Comparison of ENCODE assay signal across 8 mouse cellular contexts in genomic region chr9:122117692-122118529, GRCm38 (mm10). TPM values are rescaled to one million over a fixed set of nuclear protein-coding genes. Genes with fewer than 3 reads are reported as not detected.
DNase-seq lines count a peak whose midpoint lies in the region; ATAC-seq and TF ChIP-seq lines count a peak whose summit lies in the region.

No protein-coding gene starts in this region.

- peak; percentile 35 for DNase-seq in embryo, embryonic 10 days (ENCODE audit: low spot score)
- DNase-seq in embryo, embryonic 11 days = no peak
- peak; percentile 48 for DNase-seq in Muller cell, postnatal 12 days (ENCODE audit: inconsistent ontology term)
- DNase-seq in embryonic facial prominence, embryonic 10.5 days (ENCODE audit: low spot score) = no peak
- DNase-seq in heart, postnatal 10 days = peak; percentile 58 to 62
- DNase-seq in layer of hippocampus, postnatal 36 days = peak; percentile 19 to 36
- DNase-seq in stomach, postnatal 0 days (ENCODE audit: low spot score) = no peak

- H3K4me3 ChIP-seq in embryonic facial prominence, embryonic 10.5 days = peak overlapping the region; percentile 91
- peak overlapping the region; percentile 83 for H3K4me3 ChIP-seq in midbrain, embryonic 15.5 days
- peak overlapping the region; percentile 83 for H3K4me3 ChIP-seq in stomach, postnatal 0 days (ENCODE audit: low read depth, low read length)

- peak overlapping the region; percentile 93 for H3K27ac ChIP-seq in embryonic facial prominence, embryonic 10.5 days (replicated peaks)
- peak overlapping the region; percentile 91 for H3K27ac ChIP-seq in midbrain, embryonic 15.5 days
- H3K27ac ChIP-seq in stomach, postnatal 0 days (replicated peaks) = peak overlapping the region; percentile 97

- no peak for TF ChIP-seq EP300 in stomach, postnatal 0 days (optimal IDR thresholded peaks at IDR 0.05)

- peak overlapping the region; percentile 54 for H3K4me2 ChIP-seq in midbrain, embryonic 15.5 days
- peak overlapping the region; percentile 62 for H3K4me2 ChIP-seq in stomach, postnatal 0 days (replicated peaks; ENCODE audit: low read depth)

- ATAC-seq in midbrain, embryonic 15.5 days (replicated peaks) = peak; percentile 18; the same call in 1 of the 2 replicates
- no peak; the same call in 1 of the 2 replicates for ATAC-seq in stomach, postnatal 0 days (ENCODE audit: low FRiP score, low TSS enrichment)

- no peaks in the 10 kb centered on the region for H3K27me3 ChIP-seq in embryonic facial prominence, embryonic 10.5 days (replicated peaks; ENCODE audit: low read depth, poor library complexity, severe bottlenecking)
- no peaks in the 10 kb centered on the region for H3K27me3 ChIP-seq in midbrain, embryonic 15.5 days (replicated peaks)
- no peaks in the 10 kb centered on the region for H3K27me3 ChIP-seq in stomach, postnatal 0 days (ENCODE audit: control insufficient read depth, insufficient read depth, low read length)

- H3K36me3 ChIP-seq in embryonic facial prominence, embryonic 10.5 days (replicated peaks) = 0 out of 2 replicates have a peak, but pooled peaks cover 8% of the 10 kb centered on the region
- H3K36me3 ChIP-seq in midbrain, embryonic 15.5 days (replicated peaks) = no peaks in the 10 kb centered on the region
- no peaks in the 10 kb centered on the region for H3K36me3 ChIP-seq in stomach, postnatal 0 days (ENCODE audit: control insufficient read depth, insufficient read depth, low read length)

- H3K4me1 ChIP-seq in embryonic facial prominence, embryonic 10.5 days = peaks cover 14% of the 10 kb centered on the region
- peaks cover 22% of the 10 kb centered on the region for H3K4me1 ChIP-seq in midbrain, embryonic 15.5 days
- H3K4me1 ChIP-seq in stomach, postnatal 0 days (replicated peaks; ENCODE audit: control insufficient read depth, insufficient read depth) = no peaks in the 10 kb centered on the region

- no peaks in the 10 kb centered on the region for H3K9me3 ChIP-seq in embryonic facial prominence, embryonic 10.5 days
- H3K9me3 ChIP-seq in midbrain, embryonic 15.5 days = no peaks in the 10 kb centered on the region
- H3K9me3 ChIP-seq in stomach, postnatal 0 days (ENCODE audit: control insufficient read depth, low read length) = no peaks in the 10 kb centered on the region

- 5% methylated on average over 40 of the region's 40 CpGs for WGBS in embryonic facial prominence, embryonic 10.5 days
- WGBS in midbrain, embryonic 15.5 days = 4% methylated on average over 40 of the region's 40 CpGs
- WGBS in stomach, postnatal 0 days = 3% methylated on average over 38 of the region's 40 CpGs

- H3K9ac ChIP-seq in midbrain, embryonic 15.5 days = peak overlapping the region; percentile 85
- H3K9ac ChIP-seq in stomach, postnatal 0 days (ENCODE audit: low read length) = peak overlapping the region; percentile 97

- TF ChIP-seq CTCF in stomach, postnatal 0 days (IDR thresholded peaks at IDR 0.05; ENCODE audit: low read depth) = no peak

- intact Hi-C loops in heart, postnatal 10 days (cut with DNase I) = loop anchor here (5.0 kb wide), 1 partner anchor 51 kb away; no protein-coding TSS in a partner anchor

RNA-seq across cellular contexts. Expression of gene Snrk, which starts 0.8 kb away (rescaled TPM):
- polyA plus RNA-seq in embryonic facial prominence, embryonic 10.5 days (2016; fragmentation: Nextera tagmentation; extraction: Ambion mirVana) = 33.2 and 34.8 TPM in 2 replicates
- 100 to 1,000 TPM; 133 to 167 TPM for total RNA-seq in heart, postnatal 10 days (2021)
- total RNA-seq in layer of hippocampus, postnatal 36 days (2021) = 100 to 1,000 TPM; 105 to 113 TPM
- polyA plus RNA-seq in midbrain, embryonic 15.5 days (2015; fragmentation: Nextera tagmentation; extraction: Ambion mirVana) = 79.8 and 103 TPM in 2 replicates
- polyA plus RNA-seq in stomach, postnatal 0 days (2015; fragmentation: Nextera tagmentation; extraction: Ambion mirVana) = 34.0 and 38.2 TPM in 2 replicates

Comparison
In these comparisons a context has a peak if more than half of its experiments do, and no peak if none do; other contexts are left out.
1. DNase-seq: peak in embryo, embryonic 10 days (single experiment), Muller cell, postnatal 12 days (single experiment), heart, postnatal 10 days (2 of 2) and layer of hippocampus, postnatal 36 days (2 of 2); none in embryo, embryonic 11 days (single experiment), embryonic facial prominence, embryonic 10.5 days (single experiment) and stomach, postnatal 0 days (single experiment).
2. Peak in every context shown above with its lines, with median percentiles within 50 percentile points of each other: H3K27ac ChIP-seq and H3K4me3 ChIP-seq.